Mouse (Mus musculus) C2C12 (cell line): ENCODE results near the gene Ier5l.

Source experiments
- CEBPB ChIP-seq: IDR thresholded peaks from one replicate; pipeline ENCODE4 v1.6.1; 2011; ENCODE audit warnings: low read depth, mild to moderate bottlenecking, control low read depth, moderate library complexity
- CTCF ChIP-seq: IDR thresholded peaks from one replicate; pipeline ENCODE4 v1.5.1; 2011; ENCODE audit not compliant: control insufficient read depth, insufficient read depth, insufficient read length
- FOSL1 ChIP-seq: IDR thresholded peaks from one replicate; pipeline ENCODE4 v1.8.0; 2011; ENCODE audit warnings: mild to moderate bottlenecking, low read length; ENCODE audit not compliant: poor library complexity, insufficient read depth, severe bottlenecking
- MAX ChIP-seq: IDR thresholded peaks from one replicate; pipeline ENCODE4 v1.6.1; 2011; ENCODE audit warnings: mild to moderate bottlenecking, control low read depth
- MYOD1 ChIP-seq: IDR thresholded peaks from one replicate; pipeline ENCODE4 v1.6.1; 2011; ENCODE audit warnings: low read depth; ENCODE audit not compliant: control insufficient read depth, insufficient read length
- MYOG ChIP-seq: IDR thresholded peaks from one replicate; pipeline ENCODE4 v1.6.1; 2011; ENCODE audit not compliant: control insufficient read depth, insufficient read length; ENCODE audit errors: extremely low read depth
- USF1 ChIP-seq: IDR thresholded peaks from one replicate; pipeline ENCODE4 v1.6.1; 2011; ENCODE audit warnings: low read depth, mild to moderate bottlenecking, control low read depth, moderate library complexity

GRCm38 (mm10) chr2:30448371-30448770, 25.6 kb downstream of the Ier5l start:
- TF ChIP-seq CTCF (no peak), MYOG (no peak), MAX (no peak), USF1 (no peak), CEBPB (no peak), MYOD1 (no peak), FOSL1 (no peak)
